Mouse (Mus musculus): Measurements from ENCODE around the gene Dnah6.

Gene Dnah6

GRCm38 (mm10) chr6:73228881-73229280 is 7.4 kb upstream of the Dnah6 start:
- no peak for DNase-seq (ENCODE audit: extremely low read depth, low read depth, low spot score)

GRCm38 (mm10) chr6:73228408-73228807 is 7.0 kb upstream of the Dnah6 start:
- DNase-seq (ENCODE audit: extremely low read depth, low read depth, low spot score) = no peak

GRCm38 (mm10) chr6:73227376-73228158 is 6.1 kb upstream of the Dnah6 start:
- no peak for DNase-seq (ENCODE audit: extremely low read depth, low read depth, low spot score)

GRCm38 (mm10) chr6:73222841-73223526 is 1.5 kb upstream of the Dnah6 start:
- DNase-seq (ENCODE audit: extremely low read depth, low read depth, low spot score) = no peak

GRCm38 (mm10) chr6:73221958-73222735 is 696 bp upstream of the Dnah6 start:
- DNase-seq (ENCODE audit: extremely low read depth, low read depth, low spot score) = peak; percentile 56

GRCm38 (mm10) chr6:73211602-73212001 is 9.8 kb downstream of the Dnah6 start:
- DNase-seq (ENCODE audit: extremely low read depth, low read depth, low spot score) = no peak

GRCm38 (mm10) chr6:73211036-73211435 is 10.4 kb downstream of the Dnah6 start:
- no peak for DNase-seq (ENCODE audit: extremely low read depth, low read depth, low spot score)

- DNase-seq (ENCODE audit: extremely low read depth, low read depth, low spot score) = no peak
Observed at GRCm38 (mm10) chr6:73210445-73210972, 10.9 kb downstream of the Dnah6 start.

- no peak for DNase-seq (ENCODE audit: extremely low read depth, low read depth, low spot score)
Observed at GRCm38 (mm10) chr6:73209598-73209997, 11.9 kb downstream of the Dnah6 start.

GRCm38 (mm10) chr6:73204937-73205336 is 16.5 kb downstream of the Dnah6 start:
- no peak for DNase-seq (ENCODE audit: extremely low read depth, low read depth, low spot score)

- no peak for DNase-seq (ENCODE audit: extremely low read depth, low read depth, low spot score)
Observed at GRCm38 (mm10) chr6:73203724-73204123, 17.7 kb downstream of the Dnah6 start.

GRCm38 (mm10) chr6:73195291-73195690 is 26.2 kb downstream of the Dnah6 start:
- DNase-seq (ENCODE audit: extremely low read depth, low read depth, low spot score) = peak; percentile 88

GRCm38 (mm10) chr6:73190756-73191155 is 30.7 kb downstream of the Dnah6 start:
- no peak for DNase-seq (ENCODE audit: extremely low read depth, low read depth, low spot score)

GRCm38 (mm10) chr6:73184276-73184675 is 37.2 kb downstream of the Dnah6 start:
- no peak for DNase-seq (ENCODE audit: extremely low read depth, low read depth, low spot score)

GRCm38 (mm10) chr6:73182987-73183386 is 38.5 kb downstream of the Dnah6 start:
- no peak for DNase-seq (ENCODE audit: extremely low read depth, low read depth, low spot score)

GRCm38 (mm10) chr6:73182410-73182809 is 39.0 kb downstream of the Dnah6 start:
- no peak for DNase-seq (ENCODE audit: extremely low read depth, low read depth, low spot score)

- DNase-seq (ENCODE audit: extremely low read depth, low read depth, low spot score) = no peak
Observed at GRCm38 (mm10) chr6:73182006-73182405, 39.4 kb downstream of the Dnah6 start.

GRCm38 (mm10) chr6:73175156-73175555 is 46.3 kb downstream of the Dnah6 start:
- no peak for DNase-seq (ENCODE audit: extremely low read depth, low read depth, low spot score)

GRCm38 (mm10) chr6:73167230-73167629 is 54.2 kb downstream of the Dnah6 start:
- DNase-seq (ENCODE audit: extremely low read depth, low read depth, low spot score) = no peak

- no peak for DNase-seq (ENCODE audit: extremely low read depth, low read depth, low spot score)
Observed at GRCm38 (mm10) chr6:73162958-73163357, 58.5 kb downstream of the Dnah6 start.

- no peak for DNase-seq (ENCODE audit: extremely low read depth, low read depth, low spot score)
Observed at GRCm38 (mm10) chr6:73161338-73161737, 60.1 kb downstream of the Dnah6 start.

All from fat pad, adult 2 months (tissue).